Mouse (Mus musculus) liver, postnatal 0 days (tissue): ENCODE results near the gene Ermn. TPM values are rescaled to one million over a fixed set of nuclear protein-coding genes. Genes with fewer than 3 reads are reported as not detected.

Source experiments
- ATAC-seq: fragments of 200-750 bp; cut with Nextera tagmentation; 2 replicates; pipeline ENCODE4 v1.8.0; 2017; ENCODE audit warnings: mild to moderate bottlenecking, moderate library complexity
- DNase-seq: peaks from one replicate; pipeline ENCODE4 v3.0.0-alpha.2; 2016
- H3K27ac ChIP-seq: fragments of 300-500 bp; sonication (generic); 2 replicates; pipeline ENCODE4 v1.5.1; 2014; ENCODE audit warnings: antibody characterized with exemption, moderate library complexity, mild to moderate bottlenecking, low read depth
- H3K27me3 ChIP-seq: fragments of 300-500 bp; sonication (generic); 2 replicates; pipeline ENCODE4 v1.6.1; 2014; ENCODE audit warnings: low read length, control low read depth, mixed read lengths; ENCODE audit not compliant: insufficient read depth
- H3K36me3 ChIP-seq: fragments of 300-500 bp; sonication (generic); replicated peaks from 2 replicates; pipeline ENCODE4 v1.6.1; 2014; ENCODE audit warnings: mild to moderate bottlenecking, control low read depth, low read length, moderate library complexity, mixed read lengths; ENCODE audit not compliant: insufficient read depth
- H3K4me1 ChIP-seq: fragments of 300-500 bp; sonication (generic); 2 replicates; pipeline ENCODE4 v1.6.1; 2014; ENCODE audit warnings: antibody characterized with exemption, mild to moderate bottlenecking, control low read depth; ENCODE audit not compliant: insufficient read depth
- H3K4me2 ChIP-seq: fragments of 300-500 bp; sonication (generic); 2 replicates; pipeline ENCODE4 v1.6.1; 2014; ENCODE audit warnings: low read depth, mild to moderate bottlenecking, low read length, moderate library complexity, mixed read lengths
- H3K4me3 ChIP-seq: fragments of 300-500 bp; sonication (generic); 2 replicates; pipeline ENCODE4 v1.5.1; 2014; ENCODE audit warnings: low read depth, low read length
- H3K9ac ChIP-seq: fragments of 300-500 bp; sonication (generic); replicated peaks from 2 replicates; pipeline ENCODE4 v1.6.1; 2014; ENCODE audit warnings: mild to moderate bottlenecking, moderate library complexity
- H3K9me3 ChIP-seq: fragments of 300-500 bp; sonication (generic); 2 replicates; pipeline ENCODE4 v1.6.1; 2016; ENCODE audit warnings: mild to moderate bottlenecking, control low read depth, low read length, mixed read lengths
- CTCF ChIP-seq: sonication (generic); IDR thresholded peaks from 2 replicates; pipeline ENCODE4 v1.5.1; 2016; ENCODE audit warnings: antibody characterized with exemption, low read depth
- EP300 ChIP-seq: IDR thresholded peaks from 2 replicates; pipeline ENCODE4 v1.6.1; 2016; ENCODE audit warnings: antibody characterized with exemption, low read depth, mild to moderate bottlenecking
- WGBS: fragments of 180-500 bp; shearing (Covaris S2); extraction: QIAGEN DNeasy Blood & Tissue Kit; methylation state at CpG from one replicate; pipeline ENCODE4 v1.1.7; 2014; ENCODE audit not compliant: insufficient replicate concordance; 5-methylcytosine and 5-hydroxymethylcytosine counted together
- polyA plus RNA-seq: library from polyadenylated mRNA; unstranded; fragments of >200 nt; fragmentation: Nextera tagmentation; extraction: Ambion mirVana; gene quantifications from 2 replicates; pipeline ENCODE4 v1.2.1, GENCODE M21; 2015

The Ermn gene
- polyA plus RNA-seq, result not detected in 2 replicates

DNA sequence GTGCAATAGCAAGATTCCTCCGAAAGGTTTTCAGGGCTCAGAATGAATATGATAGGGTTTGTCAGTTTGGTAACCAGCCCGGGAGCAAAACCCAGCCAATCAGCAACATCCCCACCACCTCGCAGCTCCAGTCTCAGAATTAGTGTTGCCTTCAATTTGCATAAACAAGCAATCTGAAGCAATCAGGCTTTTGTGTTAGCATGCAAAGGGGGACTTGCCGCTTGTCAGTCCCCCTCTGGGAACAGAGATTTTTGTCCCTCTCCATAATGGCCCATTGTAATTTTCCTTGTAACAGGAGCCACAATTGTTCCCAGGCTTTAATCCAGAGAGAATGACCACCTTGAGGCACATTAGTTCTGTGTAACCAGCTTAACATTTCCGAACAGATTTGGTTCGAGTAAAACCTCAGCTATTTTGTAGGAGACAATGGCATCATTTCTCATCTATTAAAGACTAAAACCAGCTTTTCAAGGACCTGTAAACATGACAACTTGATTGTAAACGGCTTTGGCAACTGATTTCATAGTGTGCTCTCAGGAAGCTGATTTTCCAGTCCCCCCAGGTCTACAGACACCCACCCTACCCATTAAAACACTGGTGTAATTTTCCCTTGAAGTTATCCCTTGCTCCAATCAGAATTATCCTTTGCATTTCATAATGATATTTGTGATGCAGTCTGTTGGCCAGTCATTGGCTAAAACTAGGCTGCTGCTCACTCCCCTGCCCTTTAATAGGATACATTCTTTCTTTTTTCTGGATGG, at the start of gene Ermn:
Ermn (minus strand) TSS at position 44 of the 761 bp plus-strand sequence.
- H3K4me1 ChIP-seq, result no peaks in the 10 kb centered on the region
- no peaks in the 10 kb centered on the region for H3K36me3 ChIP-seq
- WGBS, result 52% methylated on average over 7 of the region's 7 CpGs
- H3K9me3 ChIP-seq, result no peaks in the 10 kb centered on the region
- no peak within 1 kb of the TSS for H3K27ac ChIP-seq
- TF ChIP-seq EP300, result no peak
- TF ChIP-seq CTCF, result no peak
- no peak within 1 kb of the TSS for H3K4me3 ChIP-seq
- no peak within 1 kb of the TSS for H3K9ac ChIP-seq
- DNase-seq (no peak), ATAC-seq (no peak)
- no peak within 1 kb of the TSS for H3K4me2 ChIP-seq
- no peaks in the 10 kb centered on the region for H3K27me3 ChIP-seq

DNA sequence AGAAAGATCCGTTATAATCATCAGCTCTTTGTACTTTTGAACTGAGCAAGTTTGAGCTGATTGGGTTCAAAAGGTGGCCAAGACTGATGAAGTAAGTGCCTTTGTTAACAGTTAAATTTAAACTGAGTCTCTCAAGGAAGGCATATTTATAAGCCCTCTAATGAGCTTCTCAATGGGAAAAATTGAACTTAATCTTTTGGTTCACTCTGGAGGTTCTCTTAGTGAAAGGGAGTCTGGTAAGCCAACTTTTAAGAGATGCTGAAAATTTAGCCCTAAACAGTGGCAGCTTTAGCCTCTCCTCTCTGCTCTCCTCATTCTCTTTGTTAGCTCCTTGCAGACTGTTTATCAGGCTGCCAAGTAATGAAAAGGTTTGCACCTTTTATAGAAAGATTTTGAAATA, 42.2 kb upstream of the Ermn start:
- Histone ChIP-seq H3K9me3 (no peaks in the 10 kb centered on the region), H3K4me2 (no peak overlapping the region), H3K27ac (no peak overlapping the region), H3K36me3 (no peaks in the 10 kb centered on the region), H3K27me3 (no peaks in the 10 kb centered on the region), H3K4me1 (no peaks in the 10 kb centered on the region), H3K9ac (no peak overlapping the region), H3K4me3 (no peak overlapping the region)
- 75% methylated on average over 1 of the region's 1 CpGs for WGBS
- DNase-seq (no peak), ATAC-seq (no peak)
- TF ChIP-seq CTCF (no peak), EP300 (no peak)

DNA sequence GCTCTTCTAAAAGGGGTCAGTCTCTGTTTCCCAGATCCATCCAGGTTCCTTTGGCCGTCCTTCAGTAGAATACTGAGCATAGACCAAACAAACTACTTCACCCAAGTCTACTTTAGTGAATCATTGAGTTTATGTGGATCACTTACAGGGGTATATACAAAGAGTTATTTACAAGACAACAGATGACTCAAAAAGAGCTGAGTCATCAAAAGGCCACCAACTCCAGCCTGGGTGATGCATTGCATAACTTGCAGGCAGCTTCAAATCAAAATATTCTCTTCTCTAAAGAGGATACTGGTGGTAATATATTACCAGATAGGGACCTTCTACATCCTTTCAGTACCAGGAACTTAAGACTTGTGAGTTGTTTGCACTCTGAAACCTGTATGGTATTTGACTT, 33.8 kb upstream of the Ermn start:
- WGBS, result 74% methylated on average over 1 of the region's 1 CpGs
- Histone ChIP-seq H3K4me1 (no peaks in the 10 kb centered on the region), H3K9me3 (no peaks in the 10 kb centered on the region), H3K4me2 (no peak overlapping the region), H3K9ac (no peak overlapping the region), H3K27me3 (no peaks in the 10 kb centered on the region), H3K36me3 (no peaks in the 10 kb centered on the region), H3K27ac (no peak overlapping the region), H3K4me3 (no peak overlapping the region)
- no peak for ATAC-seq
- no peak for DNase-seq
- TF ChIP-seq CTCF, result no peak
- no peak for TF ChIP-seq EP300

DNA sequence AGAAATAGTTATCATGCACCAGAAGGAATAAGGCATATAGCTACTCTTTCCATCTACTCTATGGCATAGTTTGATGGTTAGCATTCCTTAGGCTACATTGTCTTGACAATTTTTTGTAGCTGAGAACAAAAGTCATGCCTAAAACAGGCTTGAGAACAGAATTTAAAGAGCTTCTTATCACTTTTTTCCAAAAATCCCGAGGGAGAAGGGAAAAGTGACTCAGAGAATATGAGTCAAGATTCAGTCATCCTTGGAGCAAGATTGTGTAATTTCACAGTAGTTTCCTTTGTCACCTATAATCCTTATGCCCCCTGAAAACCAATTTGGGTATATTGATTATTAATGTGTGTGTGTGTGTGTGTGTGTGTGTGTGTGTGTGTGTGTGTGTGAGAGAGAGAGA, 27.2 kb upstream of the Ermn start:
- Histone ChIP-seq H3K36me3 (no peaks in the 10 kb centered on the region), H3K27me3 (no peaks in the 10 kb centered on the region), H3K27ac (no peak overlapping the region), H3K9me3 (no peaks in the 10 kb centered on the region), H3K4me2 (no peak overlapping the region), H3K4me3 (no peak overlapping the region), H3K4me1 (no peaks in the 10 kb centered on the region), H3K9ac (no peak overlapping the region)
- DNase-seq, result no peak
- TF ChIP-seq CTCF (no peak), EP300 (no peak)
- no peak for ATAC-seq
- WGBS, result 22% methylated on average over 1 of the region's 1 CpGs

DNA sequence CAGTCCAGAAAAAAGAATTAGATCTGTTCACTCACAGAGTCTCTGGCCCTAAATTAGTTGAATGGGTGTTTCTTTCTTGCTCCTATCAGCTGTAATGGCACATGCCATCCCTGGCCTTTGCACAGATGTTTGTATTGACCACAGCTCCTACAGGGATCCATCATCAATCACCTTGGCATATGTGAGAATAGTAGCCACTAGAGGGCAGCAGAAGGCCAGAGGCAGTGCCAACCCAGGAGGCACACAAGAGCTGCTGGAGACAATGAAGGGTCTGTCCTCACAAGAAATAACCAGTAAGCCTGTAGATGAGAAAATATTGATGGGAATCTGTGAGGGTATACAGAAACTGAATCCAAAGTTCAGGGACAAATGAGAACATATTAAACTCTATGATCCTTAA, 2.7 kb upstream of the Ermn start:
- H3K36me3 ChIP-seq, result no peaks in the 10 kb centered on the region
- no peak overlapping the region for H3K27ac ChIP-seq
- H3K9me3 ChIP-seq, result no peaks in the 10 kb centered on the region
- H3K4me3 ChIP-seq, result no peak overlapping the region
- no peak overlapping the region for H3K4me2 ChIP-seq
- no peaks in the 10 kb centered on the region for H3K4me1 ChIP-seq
- ATAC-seq (no peak), DNase-seq (peak; percentile 56)
- no peak overlapping the region for H3K9ac ChIP-seq
- H3K27me3 ChIP-seq, result no peaks in the 10 kb centered on the region
- TF ChIP-seq CTCF (peak; percentile 90), EP300 (no peak)

DNA sequence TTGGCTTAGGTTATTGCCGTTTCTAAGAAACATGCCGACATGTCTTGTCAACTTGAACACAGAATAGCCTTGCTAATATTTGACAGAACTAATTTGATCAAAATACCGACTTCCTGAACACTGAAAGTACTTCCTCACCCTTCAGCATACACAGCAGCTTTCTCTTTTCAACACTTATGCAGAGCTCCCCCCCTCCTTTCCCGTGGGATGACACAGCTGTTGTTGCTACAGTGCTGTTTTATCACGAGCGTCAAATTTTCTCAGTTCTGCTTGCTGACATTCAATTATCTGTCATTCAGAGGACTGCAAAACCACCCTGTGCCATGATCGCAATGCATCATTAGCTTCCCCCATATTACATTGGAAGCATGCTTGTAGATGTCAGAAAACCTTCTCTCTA, 10.8 kb downstream of the Ermn start:
- H3K4me3 ChIP-seq, result no peak overlapping the region
- H3K36me3 ChIP-seq, result no peaks in the 10 kb centered on the region
- DNase-seq, result no peak
- ATAC-seq, result no peak
- WGBS, result 29% methylated on average over 7 of the region's 7 CpGs
- no peaks in the 10 kb centered on the region for H3K27me3 ChIP-seq
- no peak overlapping the region for H3K9ac ChIP-seq
- no peaks in the 10 kb centered on the region for H3K4me1 ChIP-seq
- no peaks in the 10 kb centered on the region for H3K9me3 ChIP-seq
- H3K4me2 ChIP-seq, result no peak overlapping the region
- H3K27ac ChIP-seq, result no peak overlapping the region
- TF ChIP-seq EP300 (no peak), CTCF (no peak)

DNA sequence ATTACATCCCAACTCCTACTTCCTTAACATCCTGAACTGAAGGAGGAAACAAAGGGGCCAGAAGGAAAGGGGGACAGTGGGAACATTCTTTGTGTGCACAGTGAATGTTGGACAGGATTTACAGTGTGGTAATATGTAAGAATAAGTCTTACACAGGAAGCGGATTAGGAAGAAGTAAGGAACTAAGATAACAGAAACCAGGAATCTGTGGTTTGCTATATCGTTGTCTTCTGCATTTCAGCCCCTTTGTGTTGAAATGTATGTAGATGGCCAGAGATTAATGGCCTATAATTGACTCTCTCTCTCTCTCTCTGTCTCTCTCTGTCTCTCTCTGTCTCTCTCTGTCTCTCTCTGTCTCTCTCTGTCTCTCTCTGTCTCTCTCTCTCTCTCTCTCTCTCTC, 15.7 kb downstream of the Ermn start:
- Histone ChIP-seq H3K4me3 (no peak overlapping the region), H3K9ac (no peak overlapping the region), H3K36me3 (no peaks in the 10 kb centered on the region), H3K9me3 (no peaks in the 10 kb centered on the region), H3K27ac (no peak overlapping the region), H3K27me3 (no peaks in the 10 kb centered on the region), H3K4me2 (no peak overlapping the region), H3K4me1 (no peaks in the 10 kb centered on the region)
- no peak for DNase-seq
- no peak for TF ChIP-seq CTCF
- no peak for TF ChIP-seq EP300
- WGBS, result 30% methylated on average over 2 of the region's 2 CpGs
- ATAC-seq, result no peak
